Mouse (Mus musculus) kidney, embryonic 16.5 days (tissue): ENCODE results near the gene Astn1. TPM values are rescaled to one million over a fixed set of nuclear protein-coding genes. Genes with fewer than 3 reads are reported as not detected.

ENCODE experiments used
- ATAC-seq: fragments of 200-750 bp; cut with Nextera tagmentation; 2 replicates; pipeline ENCODE4 v1.8.0; 2017; ENCODE audit warnings: moderate TSS enrichment; ENCODE audit not compliant: low FRiP score, low TSS enrichment
- H3K27ac ChIP-seq: fragments of 300-500 bp; sonication (generic); 2 replicates; pipeline ENCODE4 v1.5.1; 2014; ENCODE audit warnings: low read length
- H3K27me3 ChIP-seq: fragments of 300-500 bp; sonication (generic); 2 replicates; pipeline ENCODE4 v1.6.1; 2014; ENCODE audit warnings: low read length, control low read depth, mixed read lengths; ENCODE audit not compliant: insufficient read depth
- H3K36me3 ChIP-seq: fragments of 300-500 bp; sonication (generic); 2 replicates; pipeline ENCODE4 v1.6.1; 2014; ENCODE audit warnings: low read length, control low read depth, mixed read lengths; ENCODE audit not compliant: insufficient read depth
- H3K4me1 ChIP-seq: fragments of 300-500 bp; sonication (generic); 2 replicates; pipeline ENCODE4 v1.6.1; 2014; ENCODE audit warnings: low read length, control low read depth, mixed read lengths; ENCODE audit not compliant: insufficient read depth
- H3K4me2 ChIP-seq: fragments of 300-500 bp; sonication (generic); replicated peaks from 2 replicates; pipeline ENCODE4 v1.6.1; 2014; ENCODE audit warnings: low read depth, low read length
- H3K4me3 ChIP-seq: fragments of 300-500 bp; sonication (generic); 2 replicates; pipeline ENCODE4 v1.5.1; 2014; ENCODE audit warnings: mild to moderate bottlenecking, low read length
- H3K9ac ChIP-seq: fragments of 300-500 bp; sonication (generic); replicated peaks from 2 replicates; pipeline ENCODE4 v1.6.1; 2014; ENCODE audit warnings: low read length
- H3K9me3 ChIP-seq: fragments of 300-500 bp; sonication (generic); 2 replicates; pipeline ENCODE4 v1.6.1; 2016; ENCODE audit warnings: low read length, control low read depth
- WGBS: fragments of 180-500 bp; shearing (Covaris S2); extraction: QIAGEN DNeasy Blood & Tissue Kit; methylation state at CpG from one replicate; pipeline ENCODE4 v1.1.7; 2014; 5-methylcytosine and 5-hydroxymethylcytosine counted together
- microRNA counts: library from miRNA; unstranded; fragments of <30 nt; microRNA quantifications from one replicate; lab custom pipeline; 2016
- microRNA-seq: library from miRNA; unstranded; fragments of <30 nt; microRNA quantifications from one replicate; pipeline ENCODE4, GENCODE M21; 2016
- polyA plus RNA-seq: library from polyadenylated mRNA; unstranded; fragments of >200 nt; fragmentation: Nextera tagmentation; extraction: Ambion mirVana; gene quantifications from 2 replicates; pipeline ENCODE4 v1.2.1, GENCODE M21; 2015

The Astn1 gene
- polyA plus RNA-seq, 1 experiment from 2014 or later = 1.0 TPM

- Histone ChIP-seq H3K27ac (no peak overlapping the region), H3K9ac (no peak overlapping the region), H3K36me3 (no peaks in the 10 kb centered on the region), H3K9me3 (no peaks in the 10 kb centered on the region), H3K4me3 (no peak overlapping the region), H3K4me2 (no peak overlapping the region), H3K4me1 (peaks cover 4% of the 10 kb centered on the region; the same call in 1 of the 2 replicates), H3K27me3 (no peaks in the 10 kb centered on the region)
- ATAC-seq = peak; percentile 51; the same call in 1 of the 2 replicates
- 68% methylated on average over 6 of the region's 6 CpGs for WGBS
These were observed 378.2 kb downstream of the Astn1 start for GRCm38 (mm10) chr1:158740161-158740766.

DNA sequence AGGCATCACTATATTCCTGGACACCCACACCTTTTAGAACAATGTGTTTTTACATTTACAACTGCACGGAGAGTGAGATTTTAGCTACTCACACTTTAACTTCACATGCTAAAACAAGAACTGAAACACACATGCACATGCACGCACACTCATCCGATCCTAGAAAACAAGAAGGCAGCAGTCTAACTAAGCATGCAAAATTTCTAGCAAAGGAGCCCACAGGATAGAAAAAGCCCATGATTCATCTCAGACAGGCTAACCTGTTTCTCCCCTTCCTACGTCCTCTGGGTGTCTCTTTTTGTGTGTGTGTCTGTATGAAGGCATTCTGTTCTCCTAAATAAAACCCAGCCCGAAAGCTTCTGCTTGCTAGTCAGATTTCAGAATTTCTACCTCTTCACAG, 378.9 kb downstream of the Astn1 start:
- Histone ChIP-seq H3K9me3 (no peaks in the 10 kb centered on the region), H3K9ac (no peak overlapping the region), H3K27ac (no peak overlapping the region), H3K36me3 (no peaks in the 10 kb centered on the region), H3K4me3 (no peak overlapping the region), H3K4me2 (no peak overlapping the region), H3K27me3 (no peaks in the 10 kb centered on the region), H3K4me1 (peaks cover 4% of the 10 kb centered on the region; the same call in 1 of the 2 replicates)
- ATAC-seq = no peak
- 88% methylated on average over 5 of the region's 5 CpGs for WGBS

MicroRNA genes within 50 kb of the gene (microRNA counts, 519-probe panel; counts per million panel counts)
- 2,210 counts per million, percentile 55 among the panel's probes with 10 or more counts for microRNA mmu-miR-488 (lab: Ali Mortazavi, UCI)

Small RNAs within 50 kb of the gene (microRNA-seq; reads per million reads assigned to microRNA genes)
- gene Mir488 = 4.6 reads per million, percentile 20 among the genes with 10 or more reads in this experiment

Other genes starting within 250 kb of the Astn1 start
- 0.26 and 0.39 TPM in 2 replicates for gene Brinp2, start 5.9 kb upstream of the Astn1 start, polyA plus RNA-seq